Mouse (Mus musculus) adrenal gland, postnatal 25 days (tissue): Measurements from ENCODE around the gene Reps1. TPM values are rescaled to one million over a fixed set of nuclear protein-coding genes. Genes with fewer than 3 reads are reported as not detected.

Source experiments
- DNase-seq: peaks from one replicate; pipeline ENCODE4 v3.0.0; 2021; ENCODE audit warnings: mixed read lengths
- long read RNA-seq: library from polyadenylated mRNA; stranded (forward); transcript quantifications from one replicate; pipeline ENCODE4 v2.0.0, GENCODE M21; 2021
- total RNA-seq: library from RNA; stranded (reverse); gene quantifications from 2 replicates; pipeline ENCODE4 v1.2.3, GENCODE M21; 2021

Gene Reps1
- 38.5 and 41.3 TPM in 2 replicates for total RNA-seq
- long read RNA-seq, transcript Reps1-210 (19 exons, 2,537 nt): major isoform, 12 of 18 reads
- long read RNA-seq, partial matches to known transcripts: 0 of 18 reads
- long read RNA-seq, other reads (novel, unspliced or antisense): 2 of 18 reads

DNA sequence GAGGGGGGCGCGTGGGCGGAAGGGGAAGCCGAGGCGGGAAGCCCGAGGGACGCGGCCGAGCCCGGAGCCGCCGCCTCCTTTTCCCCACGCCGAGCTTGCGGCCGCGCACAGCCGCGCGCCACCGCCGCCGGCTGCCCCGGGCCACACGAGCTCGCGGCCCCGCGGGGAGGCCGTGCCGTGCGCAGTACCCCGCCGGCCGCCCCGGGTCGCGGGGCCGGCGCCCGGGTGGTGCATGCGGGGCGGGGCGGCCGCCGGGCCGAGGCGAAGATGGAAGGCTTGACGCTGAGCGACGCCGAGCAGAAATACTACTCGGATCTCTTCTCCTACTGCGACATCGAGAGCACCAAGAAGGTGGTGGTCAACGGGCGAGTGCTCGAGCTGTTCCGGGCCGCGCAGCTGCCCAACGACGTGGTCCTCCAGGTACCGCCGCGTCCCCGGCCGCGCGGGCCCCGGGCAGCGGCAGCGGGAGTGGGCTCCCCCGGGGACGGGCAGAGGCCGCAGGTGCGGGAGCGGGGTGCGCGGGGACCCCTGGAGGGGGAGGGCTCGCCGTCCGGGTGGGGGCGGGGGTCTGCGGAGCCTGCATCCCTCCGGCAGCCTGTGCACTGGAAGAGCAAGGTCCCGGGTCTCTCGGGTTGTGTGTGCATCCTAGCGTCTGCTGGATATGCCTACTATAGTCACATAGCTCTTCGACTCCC lies at the start of gene Reps1:
Reps1 (plus strand) TSS at position 166 of the 695 bp plus-strand sequence.
- peak; percentile 20 for DNase-seq

- no peak for DNase-seq
Measured at GRCm38 (mm10) chr10:18006756-18007155, 48.9 kb upstream of the Reps1 start.

DNA sequence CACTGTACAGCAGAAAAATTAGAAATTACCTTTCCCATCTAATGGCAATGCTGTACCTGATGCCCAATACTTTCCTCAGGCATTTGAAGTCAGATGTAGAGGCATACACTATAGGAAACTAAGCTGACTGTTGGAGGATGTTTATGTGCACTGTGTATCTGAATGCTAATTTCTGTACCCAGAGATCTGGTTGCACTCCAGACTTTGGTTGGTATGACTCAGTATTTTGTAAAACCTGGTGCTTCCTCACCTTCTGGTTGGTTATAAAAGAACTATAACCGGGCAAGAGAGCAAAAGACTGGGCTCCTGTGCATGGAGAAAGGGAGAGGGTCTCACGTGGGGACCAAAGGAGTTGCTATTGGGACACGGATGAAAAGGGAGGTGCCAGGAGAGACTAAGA lies 48.4 kb upstream of the Reps1 start:
- DNase-seq: no peak

DNA sequence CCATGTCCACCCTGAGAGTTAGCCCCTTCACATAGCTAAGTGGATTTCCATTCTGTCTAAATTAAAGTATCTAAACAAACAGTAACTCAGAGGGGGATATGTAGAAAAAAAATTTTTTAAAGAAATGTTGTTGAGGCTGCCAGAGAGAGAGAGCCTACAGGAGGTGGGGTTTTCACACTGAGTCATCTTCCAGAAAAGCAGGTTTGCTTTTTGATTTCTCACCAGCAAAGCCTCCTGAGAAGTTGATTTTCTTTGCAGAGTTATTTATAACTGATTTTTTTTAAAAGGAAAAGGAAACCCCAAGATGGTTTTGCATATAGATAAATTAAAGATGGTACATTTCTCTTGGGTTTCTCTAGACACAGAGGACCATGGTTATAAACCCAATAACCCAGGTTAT lies 47.5 kb upstream of the Reps1 start:
- DNase-seq: no peak

- no peak for DNase-seq
Measured at GRCm38 (mm10) chr10:18009744-18010143, 45.9 kb upstream of the Reps1 start.

DNA sequence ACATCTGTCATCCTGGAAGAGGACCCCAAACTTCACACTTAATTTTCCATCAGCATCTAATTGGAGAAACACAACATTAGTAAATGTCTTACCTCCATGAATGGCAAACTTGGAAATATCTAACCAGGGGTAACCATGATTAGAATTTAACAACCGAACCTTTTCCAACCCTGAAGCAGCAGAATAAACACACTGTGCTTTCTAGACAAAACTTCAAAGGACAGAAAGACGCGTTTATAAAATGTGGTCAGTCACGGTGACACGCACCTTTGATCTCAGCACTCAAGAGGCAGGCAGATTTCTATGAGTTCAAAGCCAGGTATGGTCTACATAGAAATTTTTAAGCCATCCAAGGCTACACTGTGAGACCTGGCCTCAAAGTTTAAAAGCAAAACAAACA lies 43.9 kb upstream of the Reps1 start:
- no peak for DNase-seq

GRCm38 (mm10) chr10:18020443-18020842 lies 35.2 kb upstream of the Reps1 start:
- no peak for DNase-seq

DNA sequence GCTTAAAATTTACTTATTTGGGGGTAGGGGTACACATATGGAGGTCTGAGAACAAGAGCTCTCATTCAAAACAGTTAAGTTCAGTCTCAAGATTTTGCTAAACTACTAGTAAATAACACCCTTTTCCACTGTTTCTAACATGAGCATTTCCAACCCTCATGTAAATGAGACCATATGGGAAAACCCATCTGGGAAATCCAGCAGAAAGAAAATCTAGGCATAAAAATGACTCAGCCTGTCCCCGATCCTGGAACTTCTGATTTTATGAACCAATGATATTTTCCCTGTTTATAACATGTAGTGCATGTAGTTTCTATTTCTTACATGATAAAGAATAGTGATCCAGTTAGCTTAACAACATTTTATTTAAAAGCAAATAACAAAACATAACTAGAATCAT lies 34.8 kb upstream of the Reps1 start:
- DNase-seq: no peak

GRCm38 (mm10) chr10:18021576-18022311 lies 33.9 kb upstream of the Reps1 start:
- no peak for DNase-seq

DNA sequence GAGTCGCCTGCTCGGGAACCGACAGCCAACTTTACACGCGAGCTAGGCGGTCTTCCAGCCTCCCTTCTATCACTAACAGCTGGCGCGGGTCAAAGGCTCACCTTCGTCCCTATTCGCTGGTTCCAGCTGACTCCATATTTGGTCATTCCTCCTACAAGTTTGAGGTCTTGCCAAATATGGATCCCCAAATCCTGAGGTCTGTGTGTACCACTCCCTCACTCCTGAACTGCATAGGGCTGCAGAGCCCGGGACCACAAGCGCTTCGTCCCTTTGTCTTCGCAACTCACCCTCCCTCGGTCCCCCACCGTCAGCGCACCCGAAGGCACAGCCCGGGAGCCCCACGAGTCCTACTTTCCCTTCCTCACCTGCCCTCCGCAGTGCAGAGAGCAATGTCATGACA lies 33.3 kb upstream of the Reps1 start:
- peak; percentile 68 for DNase-seq

DNA sequence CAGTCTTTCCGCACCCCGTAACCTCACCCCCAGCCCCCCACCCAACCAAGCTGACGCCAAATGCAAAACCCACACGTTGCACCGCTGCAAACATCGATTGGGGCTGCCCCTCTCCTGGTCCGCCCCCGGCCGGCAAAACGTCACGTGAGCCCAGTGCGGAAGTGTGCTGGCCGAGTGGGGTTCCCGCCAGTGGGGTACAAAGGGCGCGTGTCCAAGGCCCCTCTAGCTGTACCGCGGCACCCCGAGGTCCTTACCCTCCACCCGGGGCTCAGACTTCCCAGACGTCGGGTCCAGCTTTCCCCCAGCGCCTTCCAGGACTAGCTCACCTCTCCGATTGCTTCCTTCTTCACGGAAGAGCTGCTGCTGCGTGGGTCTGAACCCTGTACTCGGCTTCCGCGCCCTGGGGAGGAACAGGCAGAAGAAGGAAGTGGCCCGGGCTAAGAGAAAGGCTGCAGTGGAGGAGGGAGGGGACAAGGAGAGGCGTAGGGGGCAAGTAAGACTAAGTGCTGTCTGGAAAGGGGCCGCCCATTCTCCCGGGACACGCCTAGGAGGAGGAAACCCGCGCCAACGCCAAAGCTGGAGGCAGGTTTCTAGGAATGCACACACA lies 32.8 kb upstream of the Reps1 start, which contains the start of gene Abracl:
Abracl (minus strand) TSS at position 548 of the 607 bp plus-strand sequence.
- peak; percentile 65 for DNase-seq

DNA sequence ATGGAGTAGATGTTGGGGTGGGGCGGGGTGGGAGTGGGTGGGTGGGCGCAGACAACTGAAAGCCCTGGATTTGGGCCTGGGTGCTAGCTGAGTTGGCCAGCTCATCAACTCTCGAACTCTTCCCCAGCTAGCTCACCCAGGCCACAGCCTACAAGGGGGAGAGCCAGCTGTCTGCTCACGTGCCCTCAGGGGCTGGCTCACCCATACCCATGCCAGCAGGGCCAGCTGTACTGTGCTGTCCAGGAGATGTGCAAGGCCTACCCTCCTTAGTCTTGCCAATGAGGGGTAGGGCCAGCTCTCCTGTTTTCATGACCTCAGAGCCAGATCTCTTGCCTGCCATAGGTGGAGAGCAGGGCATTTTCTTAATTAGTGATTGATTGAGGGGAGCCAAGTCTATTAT lies 21.3 kb upstream of the Reps1 start:
- DNase-seq: no peak

DNA sequence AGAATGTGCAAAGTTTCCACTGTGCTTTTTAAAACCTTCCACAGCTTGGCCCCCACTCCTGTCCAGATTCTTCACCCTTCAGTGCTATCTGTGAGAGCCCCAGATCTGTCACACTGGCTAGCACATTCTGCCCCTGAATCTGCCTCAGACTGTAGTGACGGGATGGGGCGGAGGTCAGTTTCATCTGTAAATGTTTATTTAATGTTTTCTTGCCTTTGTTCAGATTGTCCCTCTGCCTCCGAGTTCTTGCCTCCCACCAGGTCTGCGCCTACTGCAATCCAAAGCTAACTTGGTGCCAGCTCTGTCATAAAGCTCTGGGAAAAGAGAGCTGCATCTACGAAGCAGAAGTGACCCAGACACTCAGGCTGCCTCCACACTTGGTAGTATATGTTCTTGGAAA lies 18.8 kb upstream of the Reps1 start:
- no peak for DNase-seq

GRCm38 (mm10) chr10:18046380-18046779 lies 9.3 kb upstream of the Reps1 start:
- DNase-seq: no peak

GRCm38 (mm10) chr10:18047380-18048146 lies 8.1 kb upstream of the Reps1 start:
- no peak for DNase-seq

GRCm38 (mm10) chr10:18055009-18055695 lies 509 bp upstream of the Reps1 start:
- DNase-seq: peak; percentile 86

- DNase-seq: no peak
Measured at GRCm38 (mm10) chr10:18056391-18056745, 707 bp downstream of the Reps1 start.

GRCm38 (mm10) chr10:18058681-18059338 lies 3.1 kb downstream of the Reps1 start:
- DNase-seq: no peak

GRCm38 (mm10) chr10:18059807-18060206 lies 4.1 kb downstream of the Reps1 start:
- DNase-seq: no peak

DNA sequence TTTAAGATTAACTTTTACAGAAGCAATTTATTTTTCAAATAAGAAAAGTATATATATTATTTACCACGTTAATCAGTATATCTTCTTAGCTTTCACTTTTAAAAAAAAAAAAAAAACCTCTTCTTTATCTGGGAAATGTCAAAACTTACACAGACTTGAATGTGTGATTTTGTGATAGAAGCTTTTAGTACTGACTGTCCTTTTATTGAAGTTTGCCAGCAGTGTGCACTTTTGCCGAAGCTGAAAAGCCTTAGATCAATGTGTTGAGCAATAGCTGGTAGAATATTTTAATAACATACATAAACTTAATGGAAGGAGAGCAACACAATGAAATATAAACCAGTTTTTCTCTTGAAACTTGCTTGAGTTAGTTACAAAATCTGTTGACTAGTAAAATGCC lies 5.1 kb downstream of the Reps1 start:
- no peak for DNase-seq

DNA sequence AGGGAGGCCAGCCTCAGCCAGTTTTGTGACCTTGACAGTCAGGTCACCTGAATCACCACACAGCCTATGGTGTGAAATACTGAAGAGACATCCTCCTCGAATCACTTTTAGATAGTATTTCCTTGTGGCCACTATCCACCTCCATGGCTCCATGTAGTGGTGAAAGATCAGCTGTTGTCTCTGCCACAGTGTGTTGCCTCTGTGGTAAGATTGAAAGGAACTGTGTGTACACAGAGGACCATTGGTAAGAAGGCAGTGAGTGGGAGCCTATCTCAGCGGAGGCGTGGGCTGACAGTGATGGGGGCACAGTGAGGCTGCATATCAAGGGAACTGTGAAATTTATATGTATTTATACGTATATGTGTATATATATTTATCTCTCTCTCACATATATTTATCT lies 5.9 kb downstream of the Reps1 start:
- no peak for DNase-seq
